Mouse (Mus musculus): Measurements from ENCODE around the gene Wdr73. TPM values are rescaled to one million over a fixed set of nuclear protein-coding genes. Genes with fewer than 3 reads are reported as not detected.
A peak's percentile ranks its signal among the peaks of the same experiment; 100 is the strongest.

The Wdr73 gene
- polyA plus RNA-seq, 1 experiment from 2014 or later = 36.3 TPM

DNA sequence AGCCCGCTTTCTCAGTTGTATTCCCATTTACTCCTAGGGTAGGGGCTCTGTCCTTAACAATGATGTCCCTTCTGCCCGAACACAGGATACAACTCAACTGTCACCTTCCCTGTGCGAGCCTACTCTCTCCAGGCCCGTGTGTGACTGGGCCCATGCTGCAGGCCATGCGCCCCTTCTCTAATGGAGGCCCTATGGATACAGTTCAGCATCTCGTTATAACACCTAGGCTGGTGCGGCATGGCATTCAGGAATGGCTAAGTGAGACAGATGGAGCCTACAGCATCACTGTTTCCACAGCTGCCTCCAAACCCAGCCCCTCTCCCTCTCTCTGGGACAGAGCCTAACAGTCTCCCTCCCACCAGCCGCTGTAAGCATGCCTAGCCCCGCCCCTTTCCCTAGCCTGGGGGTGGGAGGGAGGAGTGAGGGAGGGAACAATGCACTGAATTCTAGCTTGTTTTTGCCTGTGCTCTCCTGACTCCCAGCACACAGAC lies 12.0 kb downstream of the Wdr73 start:
- no peak overlapping the region for H3K27ac ChIP-seq (ENCODE audit: low read length)
- H3K9me3 ChIP-seq (replicated peaks; ENCODE audit: control insufficient read depth, low read length, poor library complexity, severe bottlenecking) = no peaks in the 10 kb centered on the region
- no peak overlapping the region for H3K4me3 ChIP-seq (ENCODE audit: low read depth, low read length)
- 0 out of 2 replicates have a peak overlapping the region, but pooled peaks have one; percentile 16 for H3K9ac ChIP-seq (ENCODE audit: low read depth, low read length)
- no peak overlapping the region for H3K4me2 ChIP-seq (ENCODE audit: low read length)
- peaks cover 2% of the 10 kb centered on the region; the same call in 1 of the 2 replicates for H3K4me1 ChIP-seq (ENCODE audit: control insufficient read depth, insufficient read depth, low read length)
- WGBS = 47% methylated on average over 9 of the region's 9 CpGs
- no peaks in the 10 kb centered on the region for H3K27me3 ChIP-seq (ENCODE audit: control insufficient read depth, insufficient read depth, low read depth, low read length)
- peak; percentile 50 for ATAC-seq
- peaks cover 15% of the 10 kb centered on the region for H3K36me3 ChIP-seq (ENCODE audit: control insufficient read depth, insufficient read depth, low read length)

DNA sequence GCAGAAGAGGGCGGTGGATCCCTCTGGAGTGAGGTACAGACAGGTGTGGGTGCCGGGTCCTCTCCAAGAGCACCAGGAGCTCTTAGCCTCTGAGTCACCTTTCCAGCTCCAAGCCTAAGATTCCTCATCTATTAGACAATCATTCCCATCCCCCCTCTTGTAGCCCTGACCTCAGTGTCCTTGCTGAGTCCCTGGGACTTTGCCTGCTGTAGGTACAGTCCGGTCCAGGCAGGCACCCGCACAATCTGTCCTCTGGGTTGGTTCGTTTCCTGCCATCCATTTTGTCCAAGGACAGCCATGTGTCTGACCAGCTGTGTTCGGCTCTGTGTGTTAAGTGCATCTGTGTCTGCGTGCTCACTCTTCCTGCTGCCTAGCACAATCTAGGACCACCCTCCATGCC lies 12.5 kb downstream of the Wdr73 start:
- Histone ChIP-seq H3K27ac (ENCODE audit: low read length) (no peak overlapping the region), H3K9ac (ENCODE audit: low read depth, low read length) (no peak overlapping the region), H3K4me1 (ENCODE audit: control insufficient read depth, insufficient read depth, low read length) (peaks cover 2% of the 10 kb centered on the region; the same call in 1 of the 2 replicates), H3K4me2 (ENCODE audit: low read length) (no peak overlapping the region), H3K27me3 (ENCODE audit: control insufficient read depth, insufficient read depth, low read depth, low read length) (no peaks in the 10 kb centered on the region), H3K9me3 (replicated peaks; ENCODE audit: control insufficient read depth, low read length, poor library complexity, severe bottlenecking) (no peaks in the 10 kb centered on the region), H3K36me3 (ENCODE audit: control insufficient read depth, insufficient read depth, low read length) (peaks cover 12% of the 10 kb centered on the region), H3K4me3 (ENCODE audit: low read depth, low read length) (no peak overlapping the region)
- WGBS = 81% methylated on average over 7 of the region's 7 CpGs
- no peak; the same call in 1 of the 2 replicates for ATAC-seq

DNA sequence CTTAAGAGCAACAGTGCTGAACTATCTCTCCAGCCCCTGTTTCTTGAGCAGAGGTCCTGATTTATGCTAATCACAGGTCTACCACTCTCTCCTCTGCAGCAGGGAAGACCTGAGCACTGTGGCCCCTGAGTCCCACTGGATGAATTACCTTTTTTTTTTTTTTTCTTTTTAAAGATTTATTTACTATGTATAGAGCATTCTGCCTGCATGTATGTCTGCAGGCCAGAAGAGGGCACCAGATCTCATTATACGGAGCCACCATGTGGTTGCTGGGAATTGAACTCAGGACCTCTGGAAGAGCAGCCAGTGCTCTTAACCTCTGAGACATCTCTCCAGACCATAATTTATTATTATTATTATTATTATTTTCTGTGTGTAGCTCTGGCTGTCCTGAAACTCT lies 15.4 kb downstream of the Wdr73 start:
- no peak for ATAC-seq
- H3K36me3 ChIP-seq (ENCODE audit: control insufficient read depth, insufficient read depth, low read length) = no peaks in the 10 kb centered on the region
- no peak overlapping the region for H3K9ac ChIP-seq (ENCODE audit: low read depth, low read length)
- H3K27me3 ChIP-seq (ENCODE audit: control insufficient read depth, insufficient read depth, low read depth, low read length) = no peaks in the 10 kb centered on the region
- H3K9me3 ChIP-seq (replicated peaks; ENCODE audit: control insufficient read depth, low read length, poor library complexity, severe bottlenecking) = no peaks in the 10 kb centered on the region
- H3K4me3 ChIP-seq (ENCODE audit: low read depth, low read length) = no peak overlapping the region
- peaks cover 2% of the 10 kb centered on the region; the same call in 1 of the 2 replicates for H3K4me1 ChIP-seq (ENCODE audit: control insufficient read depth, insufficient read depth, low read length)
- no peak overlapping the region for H3K27ac ChIP-seq (ENCODE audit: low read length)
- 38% methylated on average over 1 of the region's 1 CpGs for WGBS
- H3K4me2 ChIP-seq (ENCODE audit: low read length) = no peak overlapping the region

DNA sequence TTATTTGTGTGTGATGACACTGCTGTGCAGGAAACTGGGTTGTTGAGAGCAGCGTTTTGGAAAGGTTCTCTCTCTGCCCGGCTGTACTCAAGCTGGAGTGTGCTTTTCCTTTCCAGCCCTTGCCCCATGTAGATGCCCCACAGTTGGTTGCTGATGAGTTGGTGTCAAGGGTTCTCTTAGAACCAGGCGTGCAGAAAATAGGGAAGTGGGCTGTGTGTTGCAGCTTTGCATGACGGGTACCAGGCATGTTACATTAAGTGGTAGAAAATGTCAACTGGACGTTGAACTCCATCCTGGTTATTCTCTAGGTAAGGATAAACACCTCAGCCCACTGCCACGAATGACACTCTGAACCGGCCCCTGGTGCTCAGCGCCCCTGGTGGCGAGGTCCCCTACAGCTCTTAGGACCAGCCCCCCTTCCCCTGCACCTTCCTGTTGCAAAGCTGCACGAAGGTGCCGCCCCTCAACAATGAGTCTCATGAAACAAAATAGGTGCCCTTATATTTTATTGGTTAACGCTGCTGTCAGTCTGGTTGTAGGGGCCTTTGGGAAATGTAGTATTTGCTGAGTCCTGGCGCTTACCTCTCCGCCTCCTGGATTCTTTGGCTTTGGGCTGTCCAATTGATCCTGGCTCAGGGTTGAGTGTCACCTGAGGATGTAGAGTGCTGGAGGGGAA lies 18.1 kb downstream of the Wdr73 start:
- Histone ChIP-seq H3K4me3 (ENCODE audit: low read depth, low read length) (peak overlapping the region; percentile 26), H3K4me1 (ENCODE audit: control insufficient read depth, insufficient read depth, low read length) (no peaks in the 10 kb centered on the region), H3K27ac (ENCODE audit: low read length) (no peak overlapping the region), H3K36me3 (ENCODE audit: control insufficient read depth, insufficient read depth, low read length) (no peaks in the 10 kb centered on the region), H3K9ac (ENCODE audit: low read depth, low read length) (peak overlapping the region; percentile 46; the same call in 1 of the 2 replicates), H3K9me3 (replicated peaks; ENCODE audit: control insufficient read depth, low read length, poor library complexity, severe bottlenecking) (no peaks in the 10 kb centered on the region), H3K4me2 (ENCODE audit: low read length) (peak overlapping the region; percentile 59), H3K27me3 (ENCODE audit: control insufficient read depth, insufficient read depth, low read depth, low read length) (no peaks in the 10 kb centered on the region)
- WGBS = 23% methylated on average over 14 of the region's 14 CpGs
- peak; percentile 91 for ATAC-seq

DNA sequence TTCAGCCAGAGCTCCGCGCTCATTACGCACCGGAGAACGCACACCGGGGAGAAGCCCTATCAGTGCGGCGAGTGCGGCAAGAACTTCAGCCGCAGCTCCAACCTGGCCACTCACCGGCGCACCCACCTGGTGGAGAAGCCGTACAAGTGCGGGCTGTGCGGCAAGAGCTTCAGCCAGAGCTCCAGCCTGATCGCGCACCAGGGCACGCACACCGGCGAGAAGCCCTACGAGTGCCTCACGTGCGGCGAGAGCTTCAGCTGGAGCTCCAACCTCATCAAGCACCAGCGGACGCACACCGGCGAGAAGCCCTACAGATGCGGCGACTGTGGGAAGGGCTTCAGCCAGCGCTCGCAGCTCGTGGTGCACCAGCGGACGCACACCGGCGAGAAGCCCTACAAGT lies 25.3 kb downstream of the Wdr73 start:
- H3K27ac ChIP-seq (ENCODE audit: low read length) = no peak overlapping the region
- no peak overlapping the region for H3K4me2 ChIP-seq (ENCODE audit: low read length)
- H3K4me3 ChIP-seq (ENCODE audit: low read depth, low read length) = no peak overlapping the region
- no peaks in the 10 kb centered on the region for H3K27me3 ChIP-seq (ENCODE audit: control insufficient read depth, insufficient read depth, low read depth, low read length)
- 29% methylated on average over 37 of the region's 37 CpGs for WGBS
- no peak for ATAC-seq
- no peak overlapping the region for H3K9ac ChIP-seq (ENCODE audit: low read depth, low read length)
- no peaks in the 10 kb centered on the region for H3K9me3 ChIP-seq (replicated peaks; ENCODE audit: control insufficient read depth, low read length, poor library complexity, severe bottlenecking)
- H3K36me3 ChIP-seq (ENCODE audit: control insufficient read depth, insufficient read depth, low read length) = peaks cover 14% of the 10 kb centered on the region
- no peaks in the 10 kb centered on the region for H3K4me1 ChIP-seq (ENCODE audit: control insufficient read depth, insufficient read depth, low read length)

DNA sequence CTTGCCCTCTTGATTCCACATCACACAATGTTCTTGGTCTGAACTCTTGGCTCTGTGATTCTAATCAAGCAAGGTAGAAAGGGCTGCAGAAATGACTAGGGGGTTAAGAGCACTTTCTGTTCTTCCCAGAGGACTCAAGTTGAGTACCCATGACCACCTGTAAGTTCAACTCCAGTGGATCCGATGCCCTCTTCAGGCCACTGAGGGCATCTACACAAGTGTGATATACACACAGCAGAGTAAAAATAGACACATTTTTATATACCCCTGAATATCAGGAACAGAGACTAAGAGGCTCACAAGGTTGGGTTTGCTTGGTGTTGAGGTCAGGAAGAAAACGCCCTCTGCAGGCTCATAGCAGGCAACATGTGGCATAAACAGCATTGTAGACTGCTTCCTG lies 27.4 kb downstream of the Wdr73 start:
- WGBS = 92% methylated on average over 2 of the region's 2 CpGs
- Histone ChIP-seq H3K9me3 (replicated peaks; ENCODE audit: control insufficient read depth, low read length, poor library complexity, severe bottlenecking) (no peaks in the 10 kb centered on the region), H3K27ac (ENCODE audit: low read length) (no peak overlapping the region), H3K36me3 (ENCODE audit: control insufficient read depth, insufficient read depth, low read length) (peaks cover 22% of the 10 kb centered on the region), H3K4me1 (ENCODE audit: control insufficient read depth, insufficient read depth, low read length) (no peaks in the 10 kb centered on the region), H3K4me2 (ENCODE audit: low read length) (no peak overlapping the region), H3K9ac (ENCODE audit: low read depth, low read length) (no peak overlapping the region), H3K27me3 (ENCODE audit: control insufficient read depth, insufficient read depth, low read depth, low read length) (no peaks in the 10 kb centered on the region), H3K4me3 (ENCODE audit: low read depth, low read length) (no peak overlapping the region)
- ATAC-seq = no peak

DNA sequence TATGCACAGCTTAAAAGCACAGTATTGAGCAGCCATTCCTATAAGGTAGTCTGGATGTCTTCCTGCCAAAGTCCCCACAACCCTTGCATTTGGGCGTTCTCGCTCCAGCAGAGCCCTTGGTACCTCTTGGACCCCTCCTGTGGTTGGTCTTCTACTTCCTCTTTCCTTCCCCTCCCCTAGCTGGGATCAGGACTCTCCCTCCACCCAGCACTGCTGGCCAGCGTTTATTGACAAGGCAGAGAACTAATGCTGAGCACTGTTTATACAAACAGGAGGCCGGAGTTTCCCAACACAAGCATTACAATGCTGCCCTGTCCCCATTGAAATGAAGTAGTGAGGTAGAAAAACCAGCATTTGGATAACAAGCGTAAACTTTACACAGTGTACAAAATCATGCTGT lies 28.0 kb downstream of the Wdr73 start:
- Histone ChIP-seq H3K4me1 (ENCODE audit: control insufficient read depth, insufficient read depth, low read length) (no peaks in the 10 kb centered on the region), H3K9me3 (replicated peaks; ENCODE audit: control insufficient read depth, low read length, poor library complexity, severe bottlenecking) (no peaks in the 10 kb centered on the region), H3K36me3 (ENCODE audit: control insufficient read depth, insufficient read depth, low read length) (peaks cover 26% of the 10 kb centered on the region), H3K9ac (ENCODE audit: low read depth, low read length) (no peak overlapping the region), H3K4me2 (ENCODE audit: low read length) (no peak overlapping the region), H3K4me3 (ENCODE audit: low read depth, low read length) (no peak overlapping the region), H3K27ac (ENCODE audit: low read length) (no peak overlapping the region), H3K27me3 (ENCODE audit: control insufficient read depth, insufficient read depth, low read depth, low read length) (no peaks in the 10 kb centered on the region)
- WGBS = 92% methylated on average over 5 of the region's 5 CpGs
- no peak for ATAC-seq

DNA sequence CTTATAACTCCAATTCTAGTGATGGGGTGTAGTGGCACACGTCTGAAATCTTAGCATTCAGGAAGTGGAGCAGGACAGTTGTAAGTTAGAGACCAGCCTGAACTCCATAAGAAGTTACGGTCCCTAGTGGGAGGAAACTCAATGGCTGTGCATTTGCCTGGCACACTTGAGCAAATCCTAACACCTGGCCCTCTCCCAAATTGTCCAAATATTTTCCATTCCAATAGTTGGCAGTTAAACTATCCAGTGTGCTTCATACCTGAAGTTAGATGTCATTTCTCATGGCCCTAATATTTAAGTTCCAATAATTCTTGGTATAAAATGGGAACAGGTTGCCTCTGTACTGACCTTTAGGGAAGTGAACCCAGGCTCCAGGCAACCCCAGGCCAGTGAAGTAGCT lies 32.4 kb downstream of the Wdr73 start:
- 90% methylated on average over 2 of the region's 2 CpGs for WGBS
- Histone ChIP-seq H3K9ac (ENCODE audit: low read depth, low read length) (no peak overlapping the region), H3K27ac (ENCODE audit: low read length) (no peak overlapping the region), H3K4me3 (ENCODE audit: low read depth, low read length) (no peak overlapping the region), H3K4me1 (ENCODE audit: control insufficient read depth, insufficient read depth, low read length) (peaks cover 12% of the 10 kb centered on the region), H3K36me3 (ENCODE audit: control insufficient read depth, insufficient read depth, low read length) (peaks cover 38% of the 10 kb centered on the region), H3K4me2 (ENCODE audit: low read length) (no peak overlapping the region), H3K9me3 (replicated peaks; ENCODE audit: control insufficient read depth, low read length, poor library complexity, severe bottlenecking) (no peaks in the 10 kb centered on the region), H3K27me3 (ENCODE audit: control insufficient read depth, insufficient read depth, low read depth, low read length) (no peaks in the 10 kb centered on the region)
- no peak for ATAC-seq

DNA sequence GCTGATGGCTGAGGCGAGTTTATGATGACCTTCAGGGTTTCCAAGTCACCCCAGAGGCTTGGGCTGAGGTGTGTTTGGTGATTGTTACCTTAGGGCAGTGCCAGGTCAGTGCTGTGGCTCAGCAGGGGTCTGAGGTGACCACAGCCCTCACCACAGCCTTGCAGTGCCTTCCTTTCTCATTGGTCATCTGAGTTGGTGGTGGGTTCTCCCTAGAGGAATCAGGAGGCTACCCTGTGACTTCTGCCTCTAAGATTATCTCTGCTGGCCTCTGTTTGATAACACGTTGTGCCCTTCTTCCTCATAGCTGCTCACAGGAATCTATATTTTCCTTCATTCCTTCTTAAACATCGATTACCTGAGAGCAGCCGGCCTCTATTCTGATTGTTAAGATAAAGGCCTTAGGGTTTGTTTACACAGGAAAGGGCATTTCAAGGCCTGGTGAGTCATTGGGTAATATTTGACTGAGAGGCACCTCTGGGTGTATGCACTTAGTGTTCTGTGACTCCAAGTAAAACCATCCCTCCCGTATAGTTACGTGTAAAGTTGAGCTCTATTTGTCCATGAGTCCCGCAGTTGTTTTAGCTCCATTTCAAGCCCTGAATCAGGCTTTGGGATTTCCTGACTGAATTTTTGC lies 34.4 kb downstream of the Wdr73 start:
- H3K27me3 ChIP-seq (ENCODE audit: control insufficient read depth, insufficient read depth, low read depth, low read length) = no peaks in the 10 kb centered on the region
- H3K9ac ChIP-seq (ENCODE audit: low read depth, low read length) = no peak overlapping the region
- H3K4me3 ChIP-seq (ENCODE audit: low read depth, low read length) = no peak overlapping the region
- H3K4me1 ChIP-seq (ENCODE audit: control insufficient read depth, insufficient read depth, low read length) = peaks cover 31% of the 10 kb centered on the region
- H3K9me3 ChIP-seq (replicated peaks; ENCODE audit: control insufficient read depth, low read length, poor library complexity, severe bottlenecking) = no peaks in the 10 kb centered on the region
- no peak overlapping the region for H3K27ac ChIP-seq (ENCODE audit: low read length)
- no peak for ATAC-seq
- 87% methylated on average over 7 of the region's 7 CpGs for WGBS
- H3K36me3 ChIP-seq (ENCODE audit: control insufficient read depth, insufficient read depth, low read length) = peaks cover 31% of the 10 kb centered on the region
- H3K4me2 ChIP-seq (ENCODE audit: low read length) = no peak overlapping the region

All from midbrain, embryonic 16.5 days (tissue).